Mouse (Mus musculus) cerebellum, adult 2 months (tissue): Measurements from ENCODE around the gene Spats2.

Experiments
- CTCF ChIP-seq: fragments of 200-500 bp; IDR thresholded peaks from 2 replicates; pipeline ENCODE4 v1.5.1; 2011; ENCODE audit warnings: low read depth, mild to moderate bottlenecking, control low read depth, low read length, moderate library complexity, borderline replicate concordance; ENCODE audit not compliant: insufficient read depth
- POLR2A ChIP-seq: fragments of 200-500 bp; IDR thresholded peaks from 2 replicates; pipeline ENCODE4 v1.6.1; 2011; ENCODE audit warnings: low read length, control low read depth, borderline replicate concordance; ENCODE audit not compliant: insufficient read depth

DNA sequence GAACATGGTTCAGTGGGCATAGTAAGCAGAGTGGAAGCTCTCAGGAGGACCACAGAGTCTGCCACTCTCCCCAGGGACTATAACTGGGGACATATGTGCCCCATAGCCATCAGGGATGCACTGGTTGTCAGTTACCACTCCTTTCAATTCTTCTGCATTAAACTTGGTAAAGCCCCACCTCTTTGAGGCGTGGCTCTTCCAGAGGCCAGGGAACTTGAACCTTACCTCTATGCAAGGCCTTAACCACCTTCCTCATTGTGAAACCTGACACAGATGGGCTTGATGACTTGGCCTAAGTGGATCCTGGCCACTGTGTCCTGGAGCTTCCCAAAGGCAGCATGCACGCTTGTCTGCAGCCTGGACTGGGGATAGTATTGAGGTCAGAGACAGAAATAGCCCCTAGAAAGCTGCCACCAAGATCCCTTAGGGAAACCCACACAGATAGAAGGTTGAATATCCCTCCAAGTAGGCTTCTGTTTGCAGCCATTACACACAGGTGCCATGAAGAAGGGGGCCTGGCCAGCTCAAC is 128.8 kb downstream of the Spats2 start:
- TF ChIP-seq POLR2A: no peak
- no peak for TF ChIP-seq CTCF
